Mouse (Mus musculus): ENCODE data around the gene Rptor. TPM values are rescaled to one million over a fixed set of nuclear protein-coding genes. Genes with fewer than 3 reads are reported as not detected.
A peak's percentile ranks its signal among the peaks of the same experiment; 100 is the strongest.

Rptor gene
- polyA plus RNA-seq, 1 experiment from 2014 or later = 13.2 TPM

- Histone ChIP-seq H3K36me3 (replicated peaks; ENCODE audit: control insufficient read depth, insufficient read depth) (no peaks in the 10 kb centered on the region), H3K9ac (no peak overlapping the region), H3K4me1 (replicated peaks; ENCODE audit: control insufficient read depth, insufficient read depth, low read length) (peaks cover 23% of the 10 kb centered on the region), H3K4me2 (replicated peaks) (no peak overlapping the region), H3K9me3 (ENCODE audit: control insufficient read depth, low read length) (no peaks in the 10 kb centered on the region), H3K27ac (no peak overlapping the region), H3K27me3 (ENCODE audit: control insufficient read depth, insufficient read depth, low read length) (no peaks in the 10 kb centered on the region), H3K4me3 (replicated peaks; ENCODE audit: low read length) (no peak overlapping the region)
- ATAC-seq (ENCODE audit: low FRiP score) = no peak
- no peak for DNase-seq (ENCODE audit: low spot score)
- WGBS = 62% methylated on average over 6 of the region's 6 CpGs
Measured at GRCm38 (mm10) chr11:119794671-119795070, 192.0 kb downstream of the Rptor start.

GRCm38 (mm10) chr11:119796406-119796805, 193.7 kb downstream of the Rptor start:
- no peak for ATAC-seq (ENCODE audit: low FRiP score)
- Histone ChIP-seq H3K36me3 (replicated peaks; ENCODE audit: control insufficient read depth, insufficient read depth) (no peaks in the 10 kb centered on the region), H3K4me3 (replicated peaks; ENCODE audit: low read length) (no peak overlapping the region), H3K27me3 (ENCODE audit: control insufficient read depth, insufficient read depth, low read length) (no peaks in the 10 kb centered on the region), H3K4me2 (replicated peaks) (no peak overlapping the region), H3K27ac (no peak overlapping the region), H3K9ac (no peak overlapping the region), H3K9me3 (ENCODE audit: control insufficient read depth, low read length) (no peaks in the 10 kb centered on the region), H3K4me1 (replicated peaks; ENCODE audit: control insufficient read depth, insufficient read depth, low read length) (peaks cover 13% of the 10 kb centered on the region)
- no peak for DNase-seq (ENCODE audit: low spot score)
- 63% methylated on average over 7 of the region's 7 CpGs for WGBS

- DNase-seq (ENCODE audit: low spot score) = no peak
- 90% methylated on average over 7 of the region's 7 CpGs for WGBS
- Histone ChIP-seq H3K9me3 (ENCODE audit: control insufficient read depth, low read length) (no peaks in the 10 kb centered on the region), H3K36me3 (replicated peaks; ENCODE audit: control insufficient read depth, insufficient read depth) (no peaks in the 10 kb centered on the region), H3K27me3 (ENCODE audit: control insufficient read depth, insufficient read depth, low read length) (no peaks in the 10 kb centered on the region), H3K4me3 (replicated peaks; ENCODE audit: low read length) (no peak overlapping the region), H3K4me2 (replicated peaks) (no peak overlapping the region), H3K4me1 (replicated peaks; ENCODE audit: control insufficient read depth, insufficient read depth, low read length) (peaks cover 13% of the 10 kb centered on the region), H3K9ac (no peak overlapping the region), H3K27ac (no peak overlapping the region)
- ATAC-seq (ENCODE audit: low FRiP score) = no peak
Measured at GRCm38 (mm10) chr11:119796846-119797245, 194.1 kb downstream of the Rptor start.

- Histone ChIP-seq H3K4me2 (replicated peaks) (no peak overlapping the region), H3K4me3 (replicated peaks; ENCODE audit: low read length) (no peak overlapping the region), H3K27me3 (ENCODE audit: control insufficient read depth, insufficient read depth, low read length) (no peaks in the 10 kb centered on the region), H3K36me3 (replicated peaks; ENCODE audit: control insufficient read depth, insufficient read depth) (no peaks in the 10 kb centered on the region), H3K9me3 (ENCODE audit: control insufficient read depth, low read length) (no peaks in the 10 kb centered on the region), H3K4me1 (replicated peaks; ENCODE audit: control insufficient read depth, insufficient read depth, low read length) (peaks cover 13% of the 10 kb centered on the region), H3K27ac (no peak overlapping the region), H3K9ac (no peak overlapping the region)
- ATAC-seq (ENCODE audit: low FRiP score) (no peak), DNase-seq (ENCODE audit: low spot score) (no peak)
- 65% methylated on average over 2 of the region's 2 CpGs for WGBS
Measured at GRCm38 (mm10) chr11:119799536-119799935, 196.8 kb downstream of the Rptor start.

- ATAC-seq (ENCODE audit: low FRiP score) (no peak), DNase-seq (ENCODE audit: low spot score) (no peak)
- H3K36me3 ChIP-seq (replicated peaks; ENCODE audit: control insufficient read depth, insufficient read depth) = no peaks in the 10 kb centered on the region
- H3K9me3 ChIP-seq (ENCODE audit: control insufficient read depth, low read length) = no peaks in the 10 kb centered on the region
- peaks cover 8% of the 10 kb centered on the region for H3K4me1 ChIP-seq (replicated peaks; ENCODE audit: control insufficient read depth, insufficient read depth, low read length)
- 67% methylated on average over 1 of the region's 1 CpGs for WGBS
- no peaks in the 10 kb centered on the region for H3K27me3 ChIP-seq (ENCODE audit: control insufficient read depth, insufficient read depth, low read length)
- H3K4me2 ChIP-seq (replicated peaks) = no peak overlapping the region
- H3K27ac ChIP-seq = no peak overlapping the region
- no peak overlapping the region for H3K4me3 ChIP-seq (replicated peaks; ENCODE audit: low read length)
- H3K9ac ChIP-seq = no peak overlapping the region
Measured at GRCm38 (mm10) chr11:119801855-119802254, 199.2 kb downstream of the Rptor start.

- Histone ChIP-seq H3K4me1 (replicated peaks; ENCODE audit: control insufficient read depth, insufficient read depth, low read length) (peaks cover 13% of the 10 kb centered on the region), H3K27me3 (ENCODE audit: control insufficient read depth, insufficient read depth, low read length) (no peaks in the 10 kb centered on the region), H3K9ac (no peak overlapping the region), H3K27ac (no peak overlapping the region), H3K4me2 (replicated peaks) (no peak overlapping the region), H3K4me3 (replicated peaks; ENCODE audit: low read length) (no peak overlapping the region), H3K9me3 (ENCODE audit: control insufficient read depth, low read length) (no peaks in the 10 kb centered on the region), H3K36me3 (replicated peaks; ENCODE audit: control insufficient read depth, insufficient read depth) (no peaks in the 10 kb centered on the region)
- DNase-seq (ENCODE audit: low spot score) = no peak
- no peak for ATAC-seq (ENCODE audit: low FRiP score)
- 45% methylated on average over 7 of the region's 7 CpGs for WGBS
Measured at GRCm38 (mm10) chr11:119802947-119803346, 200.2 kb downstream of the Rptor start.

- no peak for ATAC-seq (ENCODE audit: low FRiP score)
- DNase-seq (ENCODE audit: low spot score) = no peak
- H3K4me3 ChIP-seq (replicated peaks; ENCODE audit: low read length) = no peak overlapping the region
- no peaks in the 10 kb centered on the region for H3K36me3 ChIP-seq (replicated peaks; ENCODE audit: control insufficient read depth, insufficient read depth)
- no peak overlapping the region for H3K27ac ChIP-seq
- H3K4me1 ChIP-seq (replicated peaks; ENCODE audit: control insufficient read depth, insufficient read depth, low read length) = peaks cover 13% of the 10 kb centered on the region
- H3K9ac ChIP-seq = no peak overlapping the region
- no peaks in the 10 kb centered on the region for H3K9me3 ChIP-seq (ENCODE audit: control insufficient read depth, low read length)
- 77% methylated on average over 3 of the region's 3 CpGs for WGBS
- no peak overlapping the region for H3K4me2 ChIP-seq (replicated peaks)
- no peaks in the 10 kb centered on the region for H3K27me3 ChIP-seq (ENCODE audit: control insufficient read depth, insufficient read depth, low read length)
Measured at GRCm38 (mm10) chr11:119804392-119804791, 201.7 kb downstream of the Rptor start.

GRCm38 (mm10) chr11:119805112-119805750, 202.5 kb downstream of the Rptor start:
- Histone ChIP-seq H3K4me2 (replicated peaks) (no peak overlapping the region), H3K27me3 (ENCODE audit: control insufficient read depth, insufficient read depth, low read length) (no peaks in the 10 kb centered on the region), H3K9me3 (ENCODE audit: control insufficient read depth, low read length) (no peaks in the 10 kb centered on the region), H3K4me1 (replicated peaks; ENCODE audit: control insufficient read depth, insufficient read depth, low read length) (peaks cover 13% of the 10 kb centered on the region), H3K27ac (no peak overlapping the region), H3K36me3 (replicated peaks; ENCODE audit: control insufficient read depth, insufficient read depth) (no peaks in the 10 kb centered on the region), H3K9ac (no peak overlapping the region), H3K4me3 (replicated peaks; ENCODE audit: low read length) (no peak overlapping the region)
- ATAC-seq (ENCODE audit: low FRiP score) = no peak
- no peak for DNase-seq (ENCODE audit: low spot score)
- WGBS = 91% methylated on average over 10 of the region's 10 CpGs

- peak overlapping the region; percentile 74; the same call in 1 of the 2 replicates for H3K27ac ChIP-seq
- no peaks in the 10 kb centered on the region for H3K9me3 ChIP-seq (ENCODE audit: control insufficient read depth, low read length)
- H3K9ac ChIP-seq = no peak overlapping the region
- no peaks in the 10 kb centered on the region for H3K36me3 ChIP-seq (replicated peaks; ENCODE audit: control insufficient read depth, insufficient read depth)
- no peaks in the 10 kb centered on the region for H3K27me3 ChIP-seq (ENCODE audit: control insufficient read depth, insufficient read depth, low read length)
- no peak overlapping the region for H3K4me2 ChIP-seq (replicated peaks)
- WGBS = 91% methylated on average over 8 of the region's 8 CpGs
- DNase-seq (ENCODE audit: low spot score) (no peak), ATAC-seq (ENCODE audit: low FRiP score) (no peak)
- no peak overlapping the region for H3K4me3 ChIP-seq (replicated peaks; ENCODE audit: low read length)
- H3K4me1 ChIP-seq (replicated peaks; ENCODE audit: control insufficient read depth, insufficient read depth, low read length) = peaks cover 16% of the 10 kb centered on the region
Measured at GRCm38 (mm10) chr11:119806539-119806938, 203.8 kb downstream of the Rptor start.
